Mouse (Mus musculus) kidney, adult 2 months (tissue): ENCODE results near the gene Exosc5. TPM values are rescaled to one million over a fixed set of nuclear protein-coding genes. Genes with fewer than 3 reads are reported as not detected.

Source experiments
- DNase-seq: peaks from one replicate; pipeline ENCODE4 v3.0.0; 2021
- H3K27ac ChIP-seq: fragments of 200-500 bp; 2 replicates; pipeline ENCODE4 v1.5.1; 2012; ENCODE audit warnings: low read depth, low read length, control low read depth, inconsistent platforms; ENCODE audit not compliant: insufficient read depth
- H3K27me3 ChIP-seq: fragments of 200-500 bp; replicated peaks from 2 replicates; pipeline ENCODE4 v1.6.1; 2012; ENCODE audit warnings: mild to moderate bottlenecking, moderate library complexity, low read length, inconsistent platforms; ENCODE audit not compliant: control insufficient read depth, insufficient read depth
- H3K36me3 ChIP-seq: fragments of 200-500 bp; 2 replicates; pipeline ENCODE4 v1.6.1; 2012; ENCODE audit warnings: mild to moderate bottlenecking, moderate library complexity, low read length, inconsistent platforms; ENCODE audit not compliant: control insufficient read depth, insufficient read depth
- H3K4me1 ChIP-seq: fragments of 200-500 bp; 2 replicates; pipeline ENCODE4 v1.6.1; 2011; ENCODE audit warnings: low read length; ENCODE audit not compliant: control insufficient read depth, insufficient read depth
- H3K4me3 ChIP-seq: fragments of 200-500 bp; 2 replicates; pipeline ENCODE4 v1.5.1; 2011; ENCODE audit warnings: mild to moderate bottlenecking, low read depth, low read length, control low read depth; ENCODE audit not compliant: insufficient read depth
- CTCF ChIP-seq: fragments of 200-500 bp; conservative IDR thresholded peaks from 2 replicates; pipeline ENCODE4 v1.5.1; 2011; ENCODE audit warnings: low read depth, mild to moderate bottlenecking, control low read depth, low read length, moderate library complexity, mixed read lengths; ENCODE audit not compliant: insufficient read depth, insufficient read length
- POLR2A ChIP-seq: fragments of 200-500 bp; IDR thresholded peaks from one replicate; pipeline ENCODE4 v1.6.1; 2011; ENCODE audit warnings: low read depth, low read length, control low read depth
- WGBS: fragments of 180-500 bp; shearing (Covaris S2); methylation state at CpG from one replicate; pipeline ENCODE4 v1.1.7; 2018; 5-methylcytosine and 5-hydroxymethylcytosine counted together
- polyA plus RNA-seq: library from polyadenylated mRNA; depleted of rRNA; stranded (reverse); fragments of >200 nt; gene quantifications from 2 replicates; pipeline ENCODE4 v1.2.3, GENCODE M21; 2012

Exosc5 gene
- polyA plus RNA-seq, 1 experiment = 64.9 TPM

GRCm38 (mm10) chr7:25617376-25618160 lies 41.4 kb upstream of the Exosc5 start:
- Histone ChIP-seq H3K27ac (no peak overlapping the region), H3K36me3 (no peaks in the 10 kb centered on the region), H3K4me3 (no peak overlapping the region), H3K27me3 (no peaks in the 10 kb centered on the region), H3K4me1 (peaks cover 12% of the 10 kb centered on the region; the same call in 1 of the 2 replicates)
- TF ChIP-seq POLR2A = no peak
- TF ChIP-seq CTCF = no peak
- 89% methylated on average over 10 of the region's 10 CpGs for WGBS
- no peak for DNase-seq

- no peaks in the 10 kb centered on the region for H3K36me3 ChIP-seq
- peak; percentile 98 for DNase-seq
- H3K4me3 ChIP-seq = peak within 1 kb of the TSS; percentile 60
- TF ChIP-seq POLR2A (peak; percentile 40), CTCF (no peak)
- H3K4me1 ChIP-seq = peaks cover 12% of the 10 kb centered on the region; the same call in 1 of the 2 replicates
- WGBS = 1% methylated on average over 53 of the region's 53 CpGs
- H3K27me3 ChIP-seq = no peaks in the 10 kb centered on the region
- H3K27ac ChIP-seq = peak within 1 kb of the TSS; percentile 73
Observed at GRCm38 (mm10) chr7:25618865-25619721, 39.9 kb upstream of the Exosc5 start, which contains the start of gene Dmac2. Gene Dmac2 (plus strand): TSS chr7:25619414.

- Histone ChIP-seq H3K27me3 (no peaks in the 10 kb centered on the region), H3K27ac (peak overlapping the region; percentile 73), H3K4me1 (peaks cover 12% of the 10 kb centered on the region; the same call in 1 of the 2 replicates), H3K4me3 (peak overlapping the region; percentile 60), H3K36me3 (no peaks in the 10 kb centered on the region)
- DNase-seq = no peak
- WGBS = 8% methylated on average over 5 of the region's 5 CpGs
- TF ChIP-seq POLR2A (no peak), CTCF (no peak)
Observed at GRCm38 (mm10) chr7:25619722-25619991, 39.3 kb upstream of the Exosc5 start.

- H3K4me3 ChIP-seq = peak overlapping the region; percentile 60
- no peaks in the 10 kb centered on the region for H3K27me3 ChIP-seq
- DNase-seq = no peak
- WGBS = 75% methylated on average over 5 of the region's 5 CpGs
- no peaks in the 10 kb centered on the region for H3K36me3 ChIP-seq
- peaks cover 12% of the 10 kb centered on the region; the same call in 1 of the 2 replicates for H3K4me1 ChIP-seq
- no peak for TF ChIP-seq CTCF
- no peak for TF ChIP-seq POLR2A
- H3K27ac ChIP-seq = peak overlapping the region; percentile 73; the same call in 1 of the 2 replicates
Observed at GRCm38 (mm10) chr7:25620101-25620500, 38.9 kb upstream of the Exosc5 start.

GRCm38 (mm10) chr7:25620751-25621150 lies 38.2 kb upstream of the Exosc5 start:
- 89% methylated on average over 11 of the region's 11 CpGs for WGBS
- no peak overlapping the region for H3K4me3 ChIP-seq
- no peak for TF ChIP-seq CTCF
- no peak for TF ChIP-seq POLR2A
- peaks cover 12% of the 10 kb centered on the region; the same call in 1 of the 2 replicates for H3K4me1 ChIP-seq
- DNase-seq = no peak
- no peaks in the 10 kb centered on the region for H3K36me3 ChIP-seq
- H3K27me3 ChIP-seq = no peaks in the 10 kb centered on the region
- H3K27ac ChIP-seq = no peak overlapping the region

GRCm38 (mm10) chr7:25623857-25624370 lies 35.0 kb upstream of the Exosc5 start:
- TF ChIP-seq POLR2A = no peak
- TF ChIP-seq CTCF = no peak
- Histone ChIP-seq H3K4me1 (peaks cover 4% of the 10 kb centered on the region; the same call in 1 of the 2 replicates), H3K4me3 (no peak overlapping the region), H3K36me3 (no peaks in the 10 kb centered on the region), H3K27me3 (no peaks in the 10 kb centered on the region), H3K27ac (no peak overlapping the region)
- WGBS = 86% methylated on average over 11 of the region's 11 CpGs
- no peak for DNase-seq

- no peak for TF ChIP-seq POLR2A
- TF ChIP-seq CTCF = no peak
- Histone ChIP-seq H3K36me3 (no peaks in the 10 kb centered on the region), H3K27ac (no peak overlapping the region), H3K27me3 (no peaks in the 10 kb centered on the region), H3K4me1 (peaks cover 4% of the 10 kb centered on the region; the same call in 1 of the 2 replicates), H3K4me3 (no peak overlapping the region)
- WGBS = 78% methylated on average over 5 of the region's 5 CpGs
- no peak for DNase-seq
Observed at GRCm38 (mm10) chr7:25624851-25625250, 34.1 kb upstream of the Exosc5 start.
